Mouse (Mus musculus): ENCODE data around the gene Tmem269. TPM values are rescaled to one million over a fixed set of nuclear protein-coding genes. Genes with fewer than 3 reads are reported as not detected.

The Tmem269 gene
- polyA plus RNA-seq, 1 experiment from 2014 or later, result not detected

DNA sequence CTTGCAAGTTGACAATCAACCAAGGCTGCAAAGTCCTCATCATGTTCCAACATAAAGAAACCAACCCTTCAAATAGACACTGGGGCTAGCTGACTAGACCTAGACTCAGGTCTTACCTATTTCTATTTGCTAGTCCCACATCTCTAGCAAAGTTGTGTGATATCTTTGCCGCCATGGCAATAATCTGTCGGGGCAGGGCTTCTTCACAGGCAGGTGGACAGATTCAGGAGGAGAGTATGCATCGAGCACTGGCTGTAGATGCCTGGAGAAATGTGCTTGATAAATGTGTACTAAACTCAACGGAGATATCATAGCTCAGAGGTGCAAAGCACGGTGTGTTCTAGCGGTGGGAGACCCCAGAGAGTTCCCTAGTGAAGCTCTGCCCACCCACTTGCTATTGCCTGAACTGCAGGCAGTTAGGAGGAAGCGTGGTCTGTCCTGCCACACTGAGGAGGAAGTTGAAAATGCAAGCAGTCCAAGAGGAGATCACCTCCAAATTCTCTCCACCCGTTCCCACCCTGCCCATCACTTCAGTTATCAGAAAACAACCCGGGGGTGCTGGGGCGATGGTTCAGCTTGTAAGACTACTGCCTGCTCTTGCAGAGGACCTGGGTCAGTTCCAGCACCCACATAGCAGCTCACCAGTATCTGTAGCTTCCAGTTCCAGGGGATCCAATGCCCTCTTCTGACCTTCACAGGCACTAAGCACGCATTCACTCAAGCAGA is 29.8 kb downstream of the Tmem269 start:
- ATAC-seq (replicated peaks; ENCODE audit: insufficient number of reproducible peaks, low FRiP score, low TSS enrichment, low read depth) (no peak), DNase-seq (ENCODE audit: low spot score) (no peak)
- H3K9ac ChIP-seq (replicated peaks; ENCODE audit: low read length), result no peak overlapping the region
- WGBS, result 57% methylated on average over 11 of the region's 11 CpGs
- H3K4me3 ChIP-seq (ENCODE audit: low read depth, low read length), result no peak overlapping the region
- H3K4me2 ChIP-seq (ENCODE audit: low read depth, low read length), result no peak overlapping the region
- no peaks in the 10 kb centered on the region for H3K4me1 ChIP-seq (ENCODE audit: control insufficient read depth, insufficient read depth, low read length)
- H3K36me3 ChIP-seq (replicated peaks; ENCODE audit: control insufficient read depth, insufficient read depth, low read depth, low read length), result no peaks in the 10 kb centered on the region
- H3K9me3 ChIP-seq (replicated peaks; ENCODE audit: control insufficient read depth, low read length), result no peaks in the 10 kb centered on the region
- no peaks in the 10 kb centered on the region for H3K27me3 ChIP-seq (ENCODE audit: control insufficient read depth, insufficient read depth, low read length)
- no peak overlapping the region for H3K27ac ChIP-seq (replicated peaks; ENCODE audit: low read depth, low read length)

DNA sequence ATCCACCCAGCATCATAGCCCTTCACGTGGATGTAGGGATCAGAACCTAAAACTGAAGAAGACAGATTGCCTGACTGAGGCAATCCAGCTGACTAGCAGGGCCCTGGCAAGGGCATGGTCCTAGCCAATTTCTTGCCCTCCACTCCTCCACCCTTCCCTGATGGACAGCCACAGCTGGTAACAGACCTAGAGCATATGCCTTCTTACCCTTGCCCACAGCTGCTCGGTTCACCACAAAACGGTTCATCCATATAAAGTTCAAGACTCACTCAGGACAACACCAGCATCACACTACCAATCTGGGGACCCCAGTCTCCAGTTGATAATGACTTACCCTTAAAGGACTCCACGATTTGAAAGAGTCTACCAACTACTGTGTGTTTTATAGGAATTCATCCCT is 32.2 kb downstream of the Tmem269 start:
- Histone ChIP-seq H3K4me1 (ENCODE audit: control insufficient read depth, insufficient read depth, low read length) (no peaks in the 10 kb centered on the region), H3K4me2 (ENCODE audit: low read depth, low read length) (no peak overlapping the region), H3K4me3 (ENCODE audit: low read depth, low read length) (no peak overlapping the region), H3K27ac (replicated peaks; ENCODE audit: low read depth, low read length) (no peak overlapping the region), H3K27me3 (ENCODE audit: control insufficient read depth, insufficient read depth, low read length) (no peaks in the 10 kb centered on the region), H3K9me3 (replicated peaks; ENCODE audit: control insufficient read depth, low read length) (no peaks in the 10 kb centered on the region), H3K36me3 (replicated peaks; ENCODE audit: control insufficient read depth, insufficient read depth, low read depth, low read length) (no peaks in the 10 kb centered on the region), H3K9ac (replicated peaks; ENCODE audit: low read length) (no peak overlapping the region)
- ATAC-seq (replicated peaks; ENCODE audit: insufficient number of reproducible peaks, low FRiP score, low TSS enrichment, low read depth) (no peak), DNase-seq (ENCODE audit: low spot score) (no peak)
- WGBS, result 77% methylated on average over 4 of the region's 4 CpGs

DNA sequence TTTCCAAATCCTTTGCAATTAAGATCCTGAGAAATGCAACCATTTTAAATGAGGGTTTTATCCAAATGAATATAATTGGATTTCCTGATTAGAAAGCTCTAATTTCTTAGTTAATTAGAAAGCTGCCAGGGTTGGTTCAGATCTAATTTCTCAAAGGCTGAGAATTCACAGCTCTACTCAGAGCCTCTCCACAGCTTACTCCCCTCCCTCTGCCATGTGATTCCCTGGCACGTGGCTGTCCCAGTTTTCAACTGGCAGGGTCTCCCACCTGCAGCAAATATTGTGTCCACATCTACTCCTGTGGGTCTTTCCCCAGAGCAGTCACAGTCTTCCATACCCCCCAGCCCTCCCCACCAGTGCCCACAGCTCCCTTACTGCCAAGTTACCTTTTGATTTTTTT is 34.5 kb downstream of the Tmem269 start:
- no peak overlapping the region for H3K9ac ChIP-seq (replicated peaks; ENCODE audit: low read length)
- H3K27ac ChIP-seq (replicated peaks; ENCODE audit: low read depth, low read length), result no peak overlapping the region
- 55% methylated on average over 1 of the region's 1 CpGs for WGBS
- no peak overlapping the region for H3K4me3 ChIP-seq (ENCODE audit: low read depth, low read length)
- no peaks in the 10 kb centered on the region for H3K27me3 ChIP-seq (ENCODE audit: control insufficient read depth, insufficient read depth, low read length)
- no peaks in the 10 kb centered on the region for H3K9me3 ChIP-seq (replicated peaks; ENCODE audit: control insufficient read depth, low read length)
- ATAC-seq (replicated peaks; ENCODE audit: insufficient number of reproducible peaks, low FRiP score, low TSS enrichment, low read depth), result no peak
- no peak overlapping the region for H3K4me2 ChIP-seq (ENCODE audit: low read depth, low read length)
- DNase-seq (ENCODE audit: low spot score), result no peak
- H3K4me1 ChIP-seq (ENCODE audit: control insufficient read depth, insufficient read depth, low read length), result no peaks in the 10 kb centered on the region
- H3K36me3 ChIP-seq (replicated peaks; ENCODE audit: control insufficient read depth, insufficient read depth, low read depth, low read length), result no peaks in the 10 kb centered on the region

DNA sequence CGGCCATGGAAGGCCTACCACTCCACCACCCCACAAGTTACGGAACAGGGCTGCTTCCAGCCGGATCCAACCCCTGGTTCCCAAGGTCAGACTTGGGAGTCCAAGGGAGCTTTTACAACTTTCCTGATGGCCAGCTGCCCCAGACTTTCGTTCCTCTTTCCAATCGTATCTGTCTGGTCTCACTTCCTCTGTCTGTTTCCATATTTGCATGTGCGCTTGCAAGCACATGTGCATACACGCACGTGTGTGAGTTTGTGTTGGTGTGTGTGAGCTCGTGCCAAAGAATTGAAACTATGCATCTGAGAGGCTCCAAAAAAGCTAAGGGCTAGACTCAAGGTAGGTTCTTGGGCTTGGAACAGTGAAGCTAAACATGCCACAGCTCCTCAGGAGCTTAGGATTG is 36.6 kb downstream of the Tmem269 start:
- DNase-seq (ENCODE audit: low spot score), result no peak
- Histone ChIP-seq H3K27me3 (ENCODE audit: control insufficient read depth, insufficient read depth, low read length) (no peaks in the 10 kb centered on the region), H3K9me3 (replicated peaks; ENCODE audit: control insufficient read depth, low read length) (no peaks in the 10 kb centered on the region), H3K9ac (replicated peaks; ENCODE audit: low read length) (no peak overlapping the region), H3K36me3 (replicated peaks; ENCODE audit: control insufficient read depth, insufficient read depth, low read depth, low read length) (no peaks in the 10 kb centered on the region), H3K4me2 (ENCODE audit: low read depth, low read length) (no peak overlapping the region), H3K4me3 (ENCODE audit: low read depth, low read length) (no peak overlapping the region), H3K27ac (replicated peaks; ENCODE audit: low read depth, low read length) (no peak overlapping the region), H3K4me1 (ENCODE audit: control insufficient read depth, insufficient read depth, low read length) (no peaks in the 10 kb centered on the region)
- 86% methylated on average over 9 of the region's 9 CpGs for WGBS
- ATAC-seq (replicated peaks; ENCODE audit: insufficient number of reproducible peaks, low FRiP score, low TSS enrichment, low read depth), result no peak

DNA sequence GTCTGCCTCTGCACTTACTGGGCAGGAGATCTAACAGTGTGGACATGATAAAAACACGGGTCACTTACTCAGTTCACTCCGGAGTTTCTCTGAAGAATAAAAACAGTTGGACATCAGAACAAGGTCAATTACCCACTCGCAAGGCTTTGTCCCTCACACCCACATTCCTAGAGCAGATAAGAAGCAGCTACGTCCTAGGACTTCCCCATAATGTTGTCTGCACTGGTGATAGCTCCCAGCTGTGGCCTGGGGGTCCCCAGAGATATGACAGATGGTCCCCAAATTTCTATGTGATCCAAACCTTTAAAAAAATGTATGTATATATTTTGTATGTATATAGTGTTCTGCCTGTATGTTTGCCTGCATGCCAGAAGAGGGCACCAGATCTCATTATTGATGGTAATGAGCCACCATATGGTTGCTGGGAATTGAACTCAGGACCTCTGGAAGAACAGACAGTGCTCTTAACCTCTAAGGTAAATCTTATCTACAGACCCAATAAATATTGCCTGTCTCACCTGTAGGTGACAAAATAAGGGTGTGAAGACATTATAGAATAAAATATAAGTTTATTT is 37.8 kb downstream of the Tmem269 start:
- 66% methylated on average over 4 of the region's 4 CpGs for WGBS
- Histone ChIP-seq H3K36me3 (replicated peaks; ENCODE audit: control insufficient read depth, insufficient read depth, low read depth, low read length) (no peaks in the 10 kb centered on the region), H3K4me1 (ENCODE audit: control insufficient read depth, insufficient read depth, low read length) (no peaks in the 10 kb centered on the region)

DNA sequence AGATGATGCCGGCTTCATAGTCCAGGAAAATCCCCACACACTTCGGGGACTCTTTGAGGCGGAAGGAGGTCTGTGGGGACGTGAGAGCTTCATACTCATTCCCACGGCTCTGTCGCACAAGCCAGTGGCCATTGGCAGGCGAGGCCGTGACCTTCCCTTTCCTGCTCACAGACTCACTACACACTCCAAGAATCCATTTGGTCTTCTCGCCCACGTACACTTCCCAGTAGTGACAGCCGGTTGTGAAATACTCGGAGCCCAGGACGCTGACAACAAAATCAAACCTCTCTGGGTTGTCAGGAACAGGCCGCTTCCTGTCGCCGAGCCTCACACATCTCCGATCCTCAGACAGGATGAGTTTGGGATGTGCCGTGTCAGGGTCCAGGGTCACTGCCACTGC is 39.7 kb downstream of the Tmem269 start:
- no peaks in the 10 kb centered on the region for H3K4me1 ChIP-seq (ENCODE audit: control insufficient read depth, insufficient read depth, low read length)
- H3K9ac ChIP-seq (replicated peaks; ENCODE audit: low read length), result no peak overlapping the region
- no peak overlapping the region for H3K27ac ChIP-seq (replicated peaks; ENCODE audit: low read depth, low read length)
- no peak overlapping the region for H3K4me3 ChIP-seq (ENCODE audit: low read depth, low read length)
- no peaks in the 10 kb centered on the region for H3K27me3 ChIP-seq (ENCODE audit: control insufficient read depth, insufficient read depth, low read length)
- ATAC-seq (replicated peaks; ENCODE audit: insufficient number of reproducible peaks, low FRiP score, low TSS enrichment, low read depth) (no peak), DNase-seq (ENCODE audit: low spot score) (no peak)
- no peaks in the 10 kb centered on the region for H3K9me3 ChIP-seq (replicated peaks; ENCODE audit: control insufficient read depth, low read length)
- H3K4me2 ChIP-seq (ENCODE audit: low read depth, low read length), result no peak overlapping the region
- WGBS, result 72% methylated on average over 18 of the region's 18 CpGs
- no peaks in the 10 kb centered on the region for H3K36me3 ChIP-seq (replicated peaks; ENCODE audit: control insufficient read depth, insufficient read depth, low read depth, low read length)

More for the DNA sequence above, 37.8 kb downstream of the Tmem269 start:
- DNase-seq (ENCODE audit: low spot score) (no peak), ATAC-seq (replicated peaks; ENCODE audit: insufficient number of reproducible peaks, low FRiP score, low TSS enrichment, low read depth) (no peak)
- Histone ChIP-seq H3K4me2 (ENCODE audit: low read depth, low read length) (no peak overlapping the region), H3K27me3 (ENCODE audit: control insufficient read depth, insufficient read depth, low read length) (no peaks in the 10 kb centered on the region), H3K4me3 (ENCODE audit: low read depth, low read length) (no peak overlapping the region), H3K9me3 (replicated peaks; ENCODE audit: control insufficient read depth, low read length) (no peaks in the 10 kb centered on the region), H3K9ac (replicated peaks; ENCODE audit: low read length) (no peak overlapping the region), H3K27ac (replicated peaks; ENCODE audit: low read depth, low read length) (no peak overlapping the region)

DNA sequence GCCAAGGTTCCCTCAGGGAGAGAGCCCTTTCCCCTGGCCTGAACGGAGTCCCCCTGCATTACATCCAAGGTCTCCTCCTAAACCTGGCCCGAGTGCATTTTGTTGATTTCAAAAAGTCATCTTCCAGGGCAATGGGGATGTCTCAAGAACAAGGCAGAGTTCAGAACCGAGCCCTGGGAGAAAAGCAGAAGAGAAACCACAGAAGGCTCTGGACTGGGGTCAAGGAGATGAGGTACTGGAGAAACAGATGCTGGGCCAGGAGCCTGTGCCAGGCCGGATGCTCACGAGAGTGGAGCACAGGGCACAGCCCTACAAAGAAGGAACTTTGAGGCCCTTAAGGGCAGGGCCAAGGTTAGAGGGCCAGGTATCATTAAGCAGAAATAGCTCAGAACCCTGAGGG is 40.3 kb downstream of the Tmem269 start:
- Histone ChIP-seq H3K4me2 (ENCODE audit: low read depth, low read length) (no peak overlapping the region), H3K4me3 (ENCODE audit: low read depth, low read length) (no peak overlapping the region), H3K27ac (replicated peaks; ENCODE audit: low read depth, low read length) (no peak overlapping the region), H3K36me3 (replicated peaks; ENCODE audit: control insufficient read depth, insufficient read depth, low read depth, low read length) (no peaks in the 10 kb centered on the region), H3K27me3 (ENCODE audit: control insufficient read depth, insufficient read depth, low read length) (no peaks in the 10 kb centered on the region), H3K9me3 (replicated peaks; ENCODE audit: control insufficient read depth, low read length) (no peaks in the 10 kb centered on the region), H3K4me1 (ENCODE audit: control insufficient read depth, insufficient read depth, low read length) (no peaks in the 10 kb centered on the region), H3K9ac (replicated peaks; ENCODE audit: low read length) (no peak overlapping the region)
- no peak for DNase-seq (ENCODE audit: low spot score)
- 77% methylated on average over 5 of the region's 5 CpGs for WGBS
- no peak for ATAC-seq (replicated peaks; ENCODE audit: insufficient number of reproducible peaks, low FRiP score, low TSS enrichment, low read depth)

DNA sequence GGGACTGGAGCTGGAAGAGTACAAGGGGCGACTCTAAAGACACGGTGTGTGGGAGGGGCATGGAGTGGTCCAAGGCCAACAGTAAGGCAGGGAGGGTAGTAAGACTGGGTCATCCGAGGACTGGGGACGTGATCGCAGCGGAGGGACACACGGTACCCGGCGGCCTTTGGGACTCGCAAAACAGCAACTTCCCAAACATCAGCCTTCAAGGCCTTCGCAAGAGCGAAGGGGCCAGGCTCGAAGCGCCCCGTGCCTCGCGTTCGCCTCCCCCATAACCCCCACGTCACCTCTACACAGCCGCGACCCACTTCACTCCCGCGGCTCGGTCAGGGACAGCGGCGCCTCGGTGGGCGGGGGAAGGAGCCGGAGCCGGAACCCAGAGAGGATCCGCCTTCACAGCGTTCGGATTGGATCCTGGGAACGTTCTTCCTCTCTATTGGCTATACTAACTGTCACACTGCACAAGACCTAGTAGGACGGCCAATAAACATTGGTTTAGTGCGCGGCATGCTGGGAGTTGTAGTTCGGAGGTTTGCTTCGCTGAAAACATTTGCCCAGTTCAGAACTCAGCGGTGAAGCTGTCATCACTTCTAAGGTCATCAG is 44.1 kb downstream of the Tmem269 start, which contains the start of gene Zfp691:
Gene Zfp691, minus strand, starts transcription at position 345 of the 603 bp plus-strand sequence.
- DNase-seq (ENCODE audit: low spot score) (peak; percentile 99), ATAC-seq (replicated peaks; ENCODE audit: insufficient number of reproducible peaks, low FRiP score, low TSS enrichment, low read depth) (peak; percentile 99)
- peak within 1 kb of the TSS; percentile 74 for H3K4me3 ChIP-seq (ENCODE audit: low read depth, low read length)
- no peaks in the 10 kb centered on the region for H3K9me3 ChIP-seq (replicated peaks; ENCODE audit: control insufficient read depth, low read length)
- peak within 1 kb of the TSS; percentile 82 for H3K9ac ChIP-seq (replicated peaks; ENCODE audit: low read length)
- no peak within 1 kb of the TSS; the same call in 1 of the 2 replicates for H3K27ac ChIP-seq (replicated peaks; ENCODE audit: low read depth, low read length)
- H3K27me3 ChIP-seq (ENCODE audit: control insufficient read depth, insufficient read depth, low read length), result no peaks in the 10 kb centered on the region
- under 1% methylated on average over 40 of the region's 40 CpGs for WGBS
- H3K4me2 ChIP-seq (ENCODE audit: low read depth, low read length), result peak within 1 kb of the TSS; percentile 54
- H3K4me1 ChIP-seq (ENCODE audit: control insufficient read depth, insufficient read depth, low read length), result no peaks in the 10 kb centered on the region
- peaks cover 4% of the 10 kb centered on the region; the same call in 1 of the 2 replicates for H3K36me3 ChIP-seq (replicated peaks; ENCODE audit: control insufficient read depth, insufficient read depth, low read depth, low read length)
